Mouse (Mus musculus) forebrain, postnatal 0 days (tissue): ENCODE measurements around the gene Ptn. TPM values are rescaled to one million over a fixed set of nuclear protein-coding genes. Genes with fewer than 3 reads are reported as not detected.

Experiments
- ATAC-seq: fragments of 200-750 bp; cut with Nextera tagmentation; 2 replicates; pipeline ENCODE4 v1.8.0; 2017; ENCODE audit warnings: mild to moderate bottlenecking, moderate library complexity
- DNase-seq: peaks from one replicate; pipeline ENCODE4 v3.0.0-alpha.2; 2015
- H3K27ac ChIP-seq: fragments of 300-500 bp; sonication (generic); 2 replicates; pipeline ENCODE4 v1.5.1; 2014; ENCODE audit warnings: low read depth, mild to moderate bottlenecking, antibody characterized with exemption, low read length, moderate library complexity, mixed read lengths
- H3K27me3 ChIP-seq: fragments of 300-500 bp; sonication (generic); 2 replicates; pipeline ENCODE4 v1.6.1; 2014; ENCODE audit warnings: mild to moderate bottlenecking, low read length, mixed read lengths; ENCODE audit not compliant: insufficient read depth
- H3K36me3 ChIP-seq: fragments of 300-500 bp; sonication (generic); 2 replicates; pipeline ENCODE4 v1.6.1; 2014; ENCODE audit warnings: mild to moderate bottlenecking, moderate library complexity; ENCODE audit not compliant: insufficient read depth
- H3K4me1 ChIP-seq: fragments of 300-500 bp; sonication (generic); 2 replicates; pipeline ENCODE4 v1.6.1; 2014; ENCODE audit warnings: antibody characterized with exemption; ENCODE audit not compliant: insufficient read depth
- H3K4me2 ChIP-seq: fragments of 300-500 bp; sonication (generic); 2 replicates; pipeline ENCODE4 v1.6.1; 2014; ENCODE audit warnings: low read depth, mild to moderate bottlenecking, moderate library complexity
- H3K4me3 ChIP-seq: fragments of 300-500 bp; sonication (generic); 2 replicates; pipeline ENCODE4 v1.5.1; 2014; ENCODE audit warnings: low read depth, low read length, mixed read lengths
- H3K9ac ChIP-seq: fragments of 300-500 bp; sonication (generic); 2 replicates; pipeline ENCODE4 v1.6.1; 2014; ENCODE audit warnings: mild to moderate bottlenecking
- H3K9me3 ChIP-seq: fragments of 300-500 bp; sonication (generic); 2 replicates; pipeline ENCODE4 v1.6.1; 2016; ENCODE audit warnings: low read length
- CTCF ChIP-seq: sonication (generic); IDR thresholded peaks from 2 replicates; pipeline ENCODE4 v1.5.1; 2016; ENCODE audit warnings: antibody characterized with exemption, control low read depth, low read depth
- WGBS: fragments of 180-500 bp; shearing (Covaris S2); extraction: QIAGEN DNeasy Blood & Tissue Kit; methylation state at CpG from one replicate; pipeline ENCODE4 v1.1.7; 2014; 5-methylcytosine and 5-hydroxymethylcytosine counted together
- polyA plus RNA-seq: library from polyadenylated mRNA; unstranded; fragments of >200 nt; fragmentation: Nextera tagmentation; extraction: Ambion mirVana; gene quantifications from 2 replicates; pipeline ENCODE4 v1.2.1, GENCODE M21; 2015
- total RNA-seq: library from RNA; depleted of rRNA; stranded (reverse); fragments of >200 nt; gene quantifications from 2 replicates; pipeline ENCODE4 v1.2.3, GENCODE M21; 2014

Gene Ptn
- total and polyA plus RNA-seq, 2 experiments from 2014 or later, result 598 to 916 TPM

DNA sequence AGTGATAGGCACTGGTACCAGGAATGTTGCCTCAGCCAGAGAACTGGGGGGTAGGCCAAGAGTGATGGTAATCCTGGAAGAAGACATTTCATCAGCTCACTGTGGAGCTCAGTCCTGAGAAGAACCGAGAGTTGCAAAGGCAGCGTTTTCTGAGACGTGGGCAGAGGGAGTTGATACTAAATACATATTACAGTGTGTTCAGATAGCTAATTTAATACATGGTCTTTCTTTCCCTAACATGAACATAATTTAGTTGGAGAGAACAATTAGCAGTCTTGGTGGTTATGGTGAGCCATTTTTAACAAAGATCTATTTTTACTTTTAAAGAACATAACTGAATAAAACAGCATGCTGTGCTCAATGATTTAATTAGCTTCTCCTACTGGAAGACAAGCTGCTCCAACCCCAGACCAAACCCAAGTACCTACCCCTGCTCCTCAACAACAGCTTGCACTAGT is 33.0 kb upstream of the Ptn start:
- no peaks in the 10 kb centered on the region for H3K27me3 ChIP-seq
- H3K27ac ChIP-seq, result peak overlapping the region; percentile 69
- 63% methylated on average over 3 of the region's 3 CpGs for WGBS
- peak; percentile 85 for ATAC-seq
- no peaks in the 10 kb centered on the region; the same call in 1 of the 2 replicates for H3K36me3 ChIP-seq
- H3K4me1 ChIP-seq, result 0 out of 2 replicates have a peak, but pooled peaks cover 5% of the 10 kb centered on the region
- H3K9ac ChIP-seq, result no peak overlapping the region
- no peaks in the 10 kb centered on the region for H3K9me3 ChIP-seq
- peak; percentile 48 for DNase-seq
- no peak overlapping the region for H3K4me2 ChIP-seq
- TF ChIP-seq CTCF, result no peak
- H3K4me3 ChIP-seq, result no peak overlapping the region

DNA sequence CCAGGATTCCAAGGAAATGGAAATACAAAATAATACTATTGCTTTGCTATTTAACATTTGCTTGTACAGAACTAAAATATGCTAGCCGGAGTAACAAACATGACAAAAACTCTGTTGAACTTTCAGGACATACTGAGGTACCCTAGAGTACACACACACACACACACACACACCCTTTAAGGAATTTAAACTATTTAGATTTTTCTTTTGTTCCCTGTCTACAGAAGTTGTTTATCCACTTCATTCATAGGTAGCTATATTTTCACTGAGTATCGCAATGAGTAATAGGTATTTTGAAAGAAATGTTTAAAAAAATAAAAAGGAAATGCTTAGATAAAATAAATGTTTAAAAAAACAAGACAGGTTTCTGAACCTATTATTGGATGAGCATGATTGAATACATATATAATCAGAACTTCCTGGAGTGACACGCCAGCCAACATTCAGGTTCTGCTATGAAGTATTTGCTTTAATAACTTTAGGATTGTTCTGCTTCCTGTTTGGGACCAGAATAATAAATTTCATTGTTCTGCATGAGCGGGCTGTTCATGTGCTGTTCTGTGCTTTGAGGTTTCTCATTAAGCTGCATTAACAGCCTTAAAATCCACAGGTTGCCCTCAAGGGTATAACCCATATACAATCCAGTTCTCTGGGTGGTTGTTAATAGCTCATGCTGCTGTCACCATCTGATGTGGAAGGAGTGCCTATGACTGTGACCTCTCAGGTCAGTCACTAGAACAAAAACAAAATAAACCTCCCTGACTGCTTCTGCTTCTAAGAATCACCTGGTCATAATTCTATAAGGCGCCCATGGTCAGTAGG is 32.3 kb upstream of the Ptn start:
- ATAC-seq, result no peak
- 0 out of 2 replicates have a peak, but pooled peaks cover 5% of the 10 kb centered on the region for H3K4me1 ChIP-seq
- TF ChIP-seq CTCF, result no peak
- no peaks in the 10 kb centered on the region; the same call in 1 of the 2 replicates for H3K36me3 ChIP-seq
- H3K27me3 ChIP-seq, result no peaks in the 10 kb centered on the region
- H3K27ac ChIP-seq, result peak overlapping the region; percentile 69
- H3K4me3 ChIP-seq, result no peak overlapping the region
- no peaks in the 10 kb centered on the region for H3K9me3 ChIP-seq
- no peak overlapping the region for H3K9ac ChIP-seq
- H3K4me2 ChIP-seq, result no peak overlapping the region
- 81% methylated on average over 5 of the region's 5 CpGs for WGBS
- no peak for DNase-seq

DNA sequence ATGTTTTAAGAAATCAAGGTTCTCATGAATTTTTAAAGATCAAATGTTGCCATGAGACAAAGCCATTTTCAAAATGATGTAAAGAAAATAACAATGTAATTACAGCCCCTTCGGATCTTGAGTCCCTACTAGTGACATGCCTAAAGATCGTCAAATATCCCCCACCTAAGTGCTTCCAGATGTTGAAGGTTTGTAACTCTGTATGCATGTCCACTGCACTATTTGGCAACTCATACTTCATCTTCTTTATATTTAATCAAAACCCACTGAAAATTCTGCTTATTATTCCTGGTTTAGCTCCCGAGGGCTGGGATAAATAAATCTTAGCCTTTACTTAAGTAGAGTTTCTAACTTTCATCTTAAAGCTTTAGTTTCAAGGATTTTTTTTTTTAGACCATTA is 31.7 kb upstream of the Ptn start:
- no peak for ATAC-seq
- no peak overlapping the region for H3K4me2 ChIP-seq
- no peaks in the 10 kb centered on the region; the same call in 1 of the 2 replicates for H3K36me3 ChIP-seq
- no peak overlapping the region for H3K4me3 ChIP-seq
- WGBS, result 78% methylated on average over 3 of the region's 3 CpGs
- no peak for TF ChIP-seq CTCF
- H3K4me1 ChIP-seq, result 0 out of 2 replicates have a peak, but pooled peaks cover 5% of the 10 kb centered on the region
- no peaks in the 10 kb centered on the region for H3K9me3 ChIP-seq
- no peak overlapping the region for H3K27ac ChIP-seq
- H3K9ac ChIP-seq, result no peak overlapping the region
- H3K27me3 ChIP-seq, result no peaks in the 10 kb centered on the region
- no peak for DNase-seq

DNA sequence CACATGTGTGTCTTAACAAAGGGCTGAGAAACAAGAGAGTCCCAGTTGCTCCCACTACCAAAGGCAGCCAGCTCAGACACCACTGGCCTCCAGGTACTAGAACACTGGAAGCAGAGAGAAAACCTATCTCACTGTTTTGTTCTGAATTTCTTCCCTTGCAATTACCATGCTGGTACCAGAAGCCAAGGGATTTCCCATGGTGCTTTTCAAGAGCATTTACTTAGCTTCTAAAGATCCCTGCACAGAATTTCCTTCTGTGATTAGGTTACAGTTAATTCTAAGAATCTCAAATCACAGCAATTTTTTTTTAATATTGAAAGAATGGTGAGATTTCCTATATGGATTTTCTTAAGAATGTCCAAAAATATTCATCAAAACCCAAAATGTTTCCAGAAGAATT is 31.2 kb upstream of the Ptn start:
- H3K27ac ChIP-seq, result no peak overlapping the region
- no peak for ATAC-seq

DNA sequence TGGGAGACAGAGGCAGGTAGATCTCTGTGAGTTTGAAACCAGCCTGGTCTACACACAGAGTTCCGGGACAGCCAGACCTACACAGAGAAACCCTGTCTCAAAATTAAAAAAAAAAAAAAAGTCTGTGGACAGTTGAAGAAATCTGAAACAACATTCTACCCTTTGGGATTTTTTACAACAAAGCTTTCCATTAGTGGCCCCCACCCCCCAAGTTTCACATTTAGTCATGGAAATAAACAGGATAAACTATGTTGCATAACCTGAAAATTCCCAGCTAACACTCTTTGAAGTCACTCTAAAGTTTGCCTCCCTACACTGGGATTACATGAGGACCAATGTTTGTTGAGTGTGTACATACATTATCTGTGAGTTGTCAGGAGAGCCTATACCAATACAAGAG is 28.7 kb upstream of the Ptn start:
- no peak for TF ChIP-seq CTCF
- no peak for ATAC-seq
- H3K4me2 ChIP-seq, result no peak overlapping the region

More for the DNA sequence above, 31.2 kb upstream of the Ptn start:
- Histone ChIP-seq H3K9ac (no peak overlapping the region), H3K27me3 (no peaks in the 10 kb centered on the region), H3K9me3 (no peaks in the 10 kb centered on the region), H3K4me3 (no peak overlapping the region), H3K36me3 (no peaks in the 10 kb centered on the region), H3K4me1 (0 out of 2 replicates have a peak, but pooled peaks cover 5% of the 10 kb centered on the region), H3K4me2 (no peak overlapping the region)
- no peak for DNase-seq
- no peak for TF ChIP-seq CTCF

DNA sequence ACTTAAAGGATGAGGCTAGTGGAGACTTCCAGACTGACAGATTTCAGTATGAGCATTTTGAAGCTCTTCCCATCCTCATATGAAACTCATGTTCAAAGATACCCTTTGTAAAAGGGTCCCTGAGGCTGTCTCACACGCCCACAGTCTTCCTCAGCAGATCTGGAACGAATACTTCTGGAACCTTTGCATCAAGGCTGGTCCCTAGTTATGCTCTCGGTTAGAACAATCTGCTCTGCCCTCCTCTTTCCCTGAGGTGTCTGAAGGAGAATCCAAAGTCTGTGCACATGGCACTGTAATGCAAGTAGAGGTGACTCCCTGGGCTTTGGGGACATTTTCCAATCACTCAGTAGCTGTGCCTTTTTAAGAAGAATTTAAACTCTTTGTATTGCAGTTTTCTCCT is 25.3 kb upstream of the Ptn start:
- Histone ChIP-seq H3K4me3 (no peak overlapping the region), H3K27ac (no peak overlapping the region), H3K9ac (no peak overlapping the region), H3K4me1 (no peaks in the 10 kb centered on the region), H3K9me3 (no peaks in the 10 kb centered on the region), H3K4me2 (no peak overlapping the region), H3K27me3 (no peaks in the 10 kb centered on the region), H3K36me3 (no peaks in the 10 kb centered on the region)
- ATAC-seq (no peak), DNase-seq (peak; percentile 11)
- TF ChIP-seq CTCF, result no peak
- 53% methylated on average over 3 of the region's 3 CpGs for WGBS

More for the DNA sequence above, 28.7 kb upstream of the Ptn start:
- Histone ChIP-seq H3K9ac (no peak overlapping the region), H3K36me3 (no peaks in the 10 kb centered on the region), H3K27ac (no peak overlapping the region), H3K27me3 (no peaks in the 10 kb centered on the region), H3K4me3 (no peak overlapping the region), H3K4me1 (0 out of 2 replicates have a peak, but pooled peaks cover 5% of the 10 kb centered on the region), H3K9me3 (no peaks in the 10 kb centered on the region)
- WGBS, result 100% methylated on average over 1 of the region's 1 CpGs
- DNase-seq, result no peak

DNA sequence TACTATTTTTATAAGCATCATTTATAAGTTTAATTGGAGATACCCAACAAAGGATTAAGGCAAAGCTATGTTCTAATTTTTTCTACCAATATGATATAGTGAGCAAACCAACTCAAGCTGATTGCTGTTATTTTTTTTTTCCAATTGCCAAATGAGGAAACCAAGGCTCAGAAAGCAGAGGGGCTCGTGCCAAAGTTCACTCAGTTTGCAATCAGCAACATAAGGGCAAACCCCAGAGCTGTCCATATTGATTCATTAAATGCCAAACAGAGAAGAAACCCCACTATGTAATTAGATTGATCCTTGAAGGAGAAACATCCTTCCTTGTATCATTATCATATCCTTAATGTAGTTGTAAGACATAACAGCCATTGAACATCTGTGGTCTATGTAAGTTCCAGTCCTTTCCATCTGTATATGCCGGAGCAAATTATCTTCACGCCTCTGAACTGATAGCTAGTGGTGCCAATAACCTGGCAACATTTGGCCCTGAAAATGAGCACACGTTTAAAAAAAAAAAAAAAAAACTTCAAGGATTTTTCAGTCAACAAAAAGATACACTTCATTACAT is 24.8 kb upstream of the Ptn start:
- Histone ChIP-seq H3K9ac (no peak overlapping the region), H3K4me1 (no peaks in the 10 kb centered on the region), H3K36me3 (no peaks in the 10 kb centered on the region), H3K4me2 (no peak overlapping the region), H3K27me3 (no peaks in the 10 kb centered on the region), H3K9me3 (no peaks in the 10 kb centered on the region), H3K4me3 (no peak overlapping the region), H3K27ac (no peak overlapping the region)
- no peak for TF ChIP-seq CTCF
- no peak for ATAC-seq
- peak; percentile 12 for DNase-seq
- 53% methylated on average over 4 of the region's 4 CpGs for WGBS
